Mouse (Mus musculus): ENCODE data around the gene Dnpep.

The Dnpep gene

DNA sequence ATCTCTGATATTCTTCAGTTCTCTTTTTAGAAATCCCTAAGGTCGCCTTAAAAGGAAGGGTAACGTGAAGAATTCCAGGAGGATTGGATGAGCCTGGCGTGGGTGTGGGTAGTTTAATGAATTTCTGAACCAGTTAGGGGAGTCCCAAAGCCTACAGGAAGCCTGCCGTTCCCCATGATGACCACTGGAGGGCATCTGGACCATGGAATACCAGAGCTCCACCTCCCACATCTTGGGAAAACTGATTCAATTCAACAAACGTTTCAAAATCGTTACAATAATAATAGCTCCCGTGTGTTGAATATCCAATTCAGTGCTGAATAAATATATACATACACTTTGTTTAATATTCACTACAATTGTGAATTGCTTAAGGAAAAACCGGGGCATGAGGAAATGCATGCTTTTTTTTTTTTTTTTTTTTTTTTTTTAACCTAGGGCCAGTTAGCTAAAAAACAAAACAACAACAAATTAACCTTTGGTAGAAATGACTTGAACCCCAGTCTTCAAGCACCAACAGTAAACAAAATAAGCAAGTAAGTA, 25.2 kb upstream of the Dnpep start:
- DNase-seq (ENCODE audit: low read depth, low spot score), result peak; percentile 43
- Histone ChIP-seq H3K27me3 (ENCODE audit: control insufficient read depth, insufficient read depth, low read length, poor library complexity, severe bottlenecking) (no peaks in the 10 kb centered on the region), H3K36me3 (ENCODE audit: control insufficient read depth, insufficient read depth, low read length, poor library complexity, severe bottlenecking) (no peaks in the 10 kb centered on the region)

DNA sequence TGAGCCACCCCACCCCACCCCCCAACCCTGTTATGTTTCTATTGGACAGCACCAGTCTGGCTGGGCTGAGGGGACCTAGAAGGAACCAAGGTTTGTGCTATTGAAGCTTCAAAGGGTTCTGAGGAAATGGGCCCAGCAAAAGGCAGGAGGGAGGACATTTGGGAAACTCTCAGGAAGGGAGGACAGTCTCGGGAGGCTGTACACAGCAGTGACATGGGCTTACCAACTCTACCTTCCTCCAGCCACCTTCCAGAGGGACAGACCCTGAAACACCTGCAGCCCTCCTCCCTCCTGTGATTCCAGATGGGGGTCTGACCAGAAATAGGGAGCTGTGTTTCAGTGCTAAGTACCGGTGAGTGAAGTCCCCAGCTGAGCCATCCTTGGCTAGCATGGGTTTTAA, 22.7 kb upstream of the Dnpep start:
- no peaks in the 10 kb centered on the region for H3K27me3 ChIP-seq (ENCODE audit: control insufficient read depth, insufficient read depth, low read length, poor library complexity, severe bottlenecking)
- no peak for DNase-seq (ENCODE audit: low read depth, low spot score)
- no peaks in the 10 kb centered on the region for H3K36me3 ChIP-seq (ENCODE audit: control insufficient read depth, insufficient read depth, low read length, poor library complexity, severe bottlenecking)

DNA sequence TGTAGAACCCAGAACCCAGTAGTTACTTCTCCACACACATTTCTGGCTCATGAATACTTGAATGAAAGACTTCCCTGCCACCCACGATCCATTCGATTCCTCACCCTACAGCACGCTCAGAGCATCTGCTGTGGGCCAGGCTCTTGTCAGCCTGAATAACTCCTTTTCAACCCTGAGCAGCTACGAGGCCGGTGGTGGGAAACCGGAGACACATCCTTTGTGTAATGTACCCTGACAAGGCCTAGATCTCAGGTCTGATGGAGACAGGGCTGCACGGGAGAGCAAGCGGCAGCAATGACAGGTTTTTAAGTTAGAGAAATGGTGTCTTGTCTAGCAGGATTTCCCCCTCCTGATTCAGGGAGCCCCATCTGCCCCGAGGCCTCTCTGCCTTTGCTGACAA, 21.5 kb upstream of the Dnpep start:
- no peaks in the 10 kb centered on the region for H3K27me3 ChIP-seq (ENCODE audit: control insufficient read depth, insufficient read depth, low read length, poor library complexity, severe bottlenecking)
- no peaks in the 10 kb centered on the region for H3K36me3 ChIP-seq (ENCODE audit: control insufficient read depth, insufficient read depth, low read length, poor library complexity, severe bottlenecking)
- DNase-seq (ENCODE audit: low read depth, low spot score), result no peak

DNA sequence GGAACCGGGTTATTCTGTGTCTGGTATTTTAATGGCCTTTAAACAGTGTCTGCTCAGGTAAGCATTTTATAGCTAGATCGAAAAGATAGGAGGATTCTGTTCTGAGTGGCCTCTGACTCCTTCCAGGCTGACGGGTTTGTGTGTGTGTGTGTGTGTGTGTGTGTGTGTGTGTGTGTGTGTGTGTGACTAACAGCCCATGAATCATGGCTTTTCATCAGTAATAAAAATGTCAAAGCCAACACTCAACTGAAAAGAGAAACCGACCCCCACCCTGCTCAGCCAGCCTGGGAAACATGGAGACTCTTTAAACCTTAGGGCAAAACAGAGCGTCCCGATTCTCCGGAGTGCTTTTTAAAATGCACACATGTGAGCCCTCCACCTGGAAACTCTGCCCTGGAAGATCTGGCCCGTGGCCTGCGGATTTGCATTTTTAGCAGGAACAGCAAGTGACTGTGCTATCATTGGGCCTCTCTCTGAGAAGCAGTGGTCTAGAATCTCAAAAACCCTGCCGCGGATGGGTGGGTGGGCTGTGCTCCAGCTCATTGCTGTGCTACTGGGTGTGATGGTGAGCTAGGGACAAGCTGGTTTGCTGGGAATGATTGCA, 20.4 kb upstream of the Dnpep start:
- Histone ChIP-seq H3K27me3 (ENCODE audit: control insufficient read depth, insufficient read depth, low read length, poor library complexity, severe bottlenecking) (no peaks in the 10 kb centered on the region), H3K36me3 (ENCODE audit: control insufficient read depth, insufficient read depth, low read length, poor library complexity, severe bottlenecking) (no peaks in the 10 kb centered on the region)
- DNase-seq (ENCODE audit: low read depth, low spot score), result no peak

DNA sequence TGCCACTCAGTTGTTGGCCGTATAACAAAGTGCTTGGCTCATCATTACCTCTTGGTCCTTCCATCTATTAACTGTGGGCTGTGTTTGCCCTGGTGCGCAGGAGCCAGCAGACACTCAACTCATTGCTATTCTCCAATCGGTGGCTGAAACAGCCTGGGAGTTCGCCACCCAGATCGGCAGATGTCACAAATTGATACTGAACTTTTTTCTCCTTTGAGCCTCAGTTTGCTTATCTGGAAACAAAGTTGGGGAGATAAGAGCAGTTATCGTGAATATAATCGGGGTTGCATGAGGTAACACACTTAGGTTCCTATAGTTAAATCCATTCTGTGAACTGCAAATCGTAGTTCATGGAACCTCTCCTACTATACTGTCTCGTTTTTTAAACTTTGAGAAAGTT, 19.3 kb upstream of the Dnpep start:
- DNase-seq (ENCODE audit: low read depth, low spot score), result no peak

DNA sequence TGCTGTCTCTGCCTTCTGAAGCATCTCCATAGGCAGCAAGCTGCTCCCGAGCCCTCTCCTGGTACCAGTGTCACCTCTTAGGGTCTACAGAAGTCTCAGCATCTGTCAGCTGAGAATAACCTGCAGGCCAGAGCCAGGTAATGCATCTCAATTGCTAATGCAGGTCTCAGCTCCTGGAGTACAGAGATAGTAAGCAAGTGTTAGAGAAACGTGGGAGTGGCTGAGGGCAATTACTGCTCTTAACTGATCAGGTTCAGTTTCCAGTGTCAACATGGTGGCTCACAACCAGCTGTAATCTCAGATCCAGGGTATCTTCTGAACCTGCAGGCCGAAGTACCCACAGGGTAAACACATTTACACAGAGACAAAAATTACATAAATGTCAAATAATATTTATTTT, 18.7 kb upstream of the Dnpep start:
- DNase-seq (ENCODE audit: low read depth, low spot score), result no peak
- H3K36me3 ChIP-seq (ENCODE audit: control insufficient read depth, insufficient read depth, low read length, poor library complexity, severe bottlenecking), result no peaks in the 10 kb centered on the region
- H3K27me3 ChIP-seq (ENCODE audit: control insufficient read depth, insufficient read depth, low read length, poor library complexity, severe bottlenecking), result no peaks in the 10 kb centered on the region

More for the DNA sequence above, 19.3 kb upstream of the Dnpep start:
- Histone ChIP-seq H3K36me3 (ENCODE audit: control insufficient read depth, insufficient read depth, low read length, poor library complexity, severe bottlenecking) (no peaks in the 10 kb centered on the region), H3K27me3 (ENCODE audit: control insufficient read depth, insufficient read depth, low read length, poor library complexity, severe bottlenecking) (no peaks in the 10 kb centered on the region)

DNA sequence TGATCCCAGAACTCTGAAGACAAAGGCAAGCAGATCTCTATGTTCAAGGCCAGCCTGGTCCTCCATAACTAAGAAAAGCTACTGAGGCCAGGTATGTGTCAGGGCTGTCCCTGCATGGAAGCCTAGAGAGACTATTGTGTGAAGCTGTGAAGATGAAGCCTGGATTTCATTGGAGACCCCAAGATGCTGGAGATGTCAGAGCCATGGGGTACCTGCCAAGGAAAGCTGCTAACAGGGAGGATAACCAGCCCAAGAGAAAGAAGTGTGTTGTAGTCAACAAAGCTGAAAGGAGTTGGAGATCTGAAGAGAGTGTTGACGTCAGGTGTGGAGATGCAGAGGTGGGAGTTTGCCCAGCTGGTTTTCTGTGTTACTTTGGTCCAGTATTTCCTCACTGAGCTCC, 13.5 kb upstream of the Dnpep start:
- Histone ChIP-seq H3K27me3 (ENCODE audit: control insufficient read depth, insufficient read depth, low read length, poor library complexity, severe bottlenecking) (no peaks in the 10 kb centered on the region), H3K36me3 (ENCODE audit: control insufficient read depth, insufficient read depth, low read length, poor library complexity, severe bottlenecking) (no peaks in the 10 kb centered on the region)
- DNase-seq (ENCODE audit: low read depth, low spot score), result no peak

DNA sequence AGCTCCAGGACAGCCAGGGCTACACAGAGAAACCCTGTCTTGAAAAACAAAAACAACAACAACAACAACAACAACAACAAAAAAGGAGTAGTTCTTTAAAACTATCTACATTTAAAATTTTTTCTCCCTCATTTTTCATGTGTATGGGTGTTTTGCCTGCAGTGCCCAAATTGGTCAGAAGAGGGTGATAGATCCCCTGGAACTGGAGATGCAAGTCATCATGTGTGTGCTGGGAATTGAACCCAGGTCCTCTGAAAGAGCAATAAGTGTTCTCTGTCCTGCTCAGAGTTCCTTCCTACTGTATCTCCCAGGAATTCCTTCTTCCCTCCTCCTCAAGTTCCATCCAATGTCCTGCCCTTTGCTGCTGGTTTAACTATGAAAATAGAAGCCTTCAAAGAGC, 9.7 kb upstream of the Dnpep start:
- Histone ChIP-seq H3K27me3 (ENCODE audit: control insufficient read depth, insufficient read depth, low read length, poor library complexity, severe bottlenecking) (no peaks in the 10 kb centered on the region), H3K36me3 (ENCODE audit: control insufficient read depth, insufficient read depth, low read length, poor library complexity, severe bottlenecking) (no peaks in the 10 kb centered on the region)
- no peak for DNase-seq (ENCODE audit: low read depth, low spot score)

DNA sequence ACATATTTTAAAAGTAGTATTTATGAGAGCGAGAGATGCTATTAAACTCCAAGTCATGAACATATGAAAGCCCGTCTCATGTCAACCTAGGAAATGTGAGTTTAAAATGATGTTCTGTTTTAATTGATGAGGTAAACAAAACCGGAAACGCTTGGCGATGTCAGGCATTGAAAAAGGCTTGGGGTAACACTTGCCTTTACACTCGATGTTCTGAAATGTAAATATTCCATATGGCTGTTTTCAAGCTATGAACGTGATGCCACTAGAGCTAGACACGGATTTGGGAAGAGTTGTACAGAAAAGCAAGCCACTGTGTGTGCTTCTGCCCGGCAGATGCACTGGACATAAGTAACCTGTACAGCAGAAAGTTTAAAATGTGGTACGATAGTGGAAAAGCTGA, 1.4 kb upstream of the Dnpep start:
- DNase-seq (ENCODE audit: low read depth, low spot score), result no peak
- peaks cover 2% of the 10 kb centered on the region for H3K36me3 ChIP-seq (ENCODE audit: control insufficient read depth, insufficient read depth, low read length, poor library complexity, severe bottlenecking)
- H3K27me3 ChIP-seq (ENCODE audit: control insufficient read depth, insufficient read depth, low read length, poor library complexity, severe bottlenecking), result no peaks in the 10 kb centered on the region

DNA sequence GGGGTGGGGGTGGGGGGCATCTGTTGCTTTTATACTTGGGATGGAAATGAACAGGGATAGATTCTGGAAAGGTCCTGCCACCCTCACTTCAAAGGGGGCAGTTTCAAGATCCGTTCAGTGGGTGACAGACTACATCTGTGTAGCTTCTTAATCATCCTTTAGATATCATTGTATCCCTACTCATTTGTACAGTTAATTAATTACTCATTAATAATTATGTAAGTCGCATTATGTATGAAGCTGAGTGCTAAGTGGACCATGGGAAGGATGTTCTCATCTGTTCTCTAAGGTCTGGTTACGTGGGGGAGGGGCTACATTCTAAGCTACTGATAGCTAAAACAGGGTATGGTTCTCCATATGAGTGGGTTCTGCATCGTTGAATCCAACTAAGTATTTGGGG, 946 bp upstream of the Dnpep start:
- no peak for DNase-seq (ENCODE audit: low read depth, low spot score)
- peaks cover 2% of the 10 kb centered on the region for H3K36me3 ChIP-seq (ENCODE audit: control insufficient read depth, insufficient read depth, low read length, poor library complexity, severe bottlenecking)
- H3K27me3 ChIP-seq (ENCODE audit: control insufficient read depth, insufficient read depth, low read length, poor library complexity, severe bottlenecking), result no peaks in the 10 kb centered on the region

DNA sequence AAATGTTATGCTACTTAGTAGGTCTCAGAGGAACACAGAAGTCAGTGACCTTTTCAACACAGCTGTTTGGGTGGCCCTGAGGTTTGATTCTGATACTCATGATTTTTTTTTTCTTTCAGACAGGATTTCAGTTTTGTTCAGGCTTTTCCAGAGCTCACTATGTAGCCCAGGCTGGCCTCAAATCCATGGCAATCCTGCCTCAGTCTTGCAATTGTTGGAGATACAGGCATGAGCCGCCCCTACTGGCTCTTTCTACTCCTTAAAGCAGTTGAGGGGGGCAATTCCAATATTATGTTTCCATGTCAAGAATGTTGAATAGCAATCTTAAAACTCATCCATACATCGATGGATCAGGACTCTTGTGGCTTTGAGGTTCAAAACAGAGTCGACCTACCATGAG, 511 bp upstream of the Dnpep start:
- no peak for DNase-seq (ENCODE audit: low read depth, low spot score)

DNA sequence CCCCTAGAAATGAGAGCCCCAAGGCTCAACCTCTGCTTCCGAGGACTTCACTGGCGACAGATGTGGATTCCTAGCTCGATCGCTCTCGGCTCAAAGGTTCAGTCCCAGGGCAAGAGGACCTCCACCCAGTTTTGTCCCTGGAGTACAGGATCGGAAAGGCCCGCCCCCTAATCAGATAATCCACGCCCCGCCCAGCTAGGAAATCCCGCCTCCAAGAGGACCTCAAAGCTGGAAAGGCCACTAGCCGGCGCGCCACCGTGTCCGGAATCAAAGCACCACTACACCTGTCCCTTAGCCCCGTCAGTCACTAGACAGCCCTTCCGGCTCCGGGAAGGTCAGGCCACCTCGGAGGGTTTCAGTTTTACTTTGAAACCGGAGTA, 939 bp downstream of the Dnpep start:
- DNase-seq (ENCODE audit: low read depth, low spot score), result no peak
- H3K36me3 ChIP-seq (ENCODE audit: control insufficient read depth, insufficient read depth, low read length, poor library complexity, severe bottlenecking), result peaks cover 7% of the 10 kb centered on the region

More for the DNA sequence above, 511 bp upstream of the Dnpep start:
- no peaks in the 10 kb centered on the region for H3K27me3 ChIP-seq (ENCODE audit: control insufficient read depth, insufficient read depth, low read length, poor library complexity, severe bottlenecking)
- peaks cover 2% of the 10 kb centered on the region for H3K36me3 ChIP-seq (ENCODE audit: control insufficient read depth, insufficient read depth, low read length, poor library complexity, severe bottlenecking)

DNA sequence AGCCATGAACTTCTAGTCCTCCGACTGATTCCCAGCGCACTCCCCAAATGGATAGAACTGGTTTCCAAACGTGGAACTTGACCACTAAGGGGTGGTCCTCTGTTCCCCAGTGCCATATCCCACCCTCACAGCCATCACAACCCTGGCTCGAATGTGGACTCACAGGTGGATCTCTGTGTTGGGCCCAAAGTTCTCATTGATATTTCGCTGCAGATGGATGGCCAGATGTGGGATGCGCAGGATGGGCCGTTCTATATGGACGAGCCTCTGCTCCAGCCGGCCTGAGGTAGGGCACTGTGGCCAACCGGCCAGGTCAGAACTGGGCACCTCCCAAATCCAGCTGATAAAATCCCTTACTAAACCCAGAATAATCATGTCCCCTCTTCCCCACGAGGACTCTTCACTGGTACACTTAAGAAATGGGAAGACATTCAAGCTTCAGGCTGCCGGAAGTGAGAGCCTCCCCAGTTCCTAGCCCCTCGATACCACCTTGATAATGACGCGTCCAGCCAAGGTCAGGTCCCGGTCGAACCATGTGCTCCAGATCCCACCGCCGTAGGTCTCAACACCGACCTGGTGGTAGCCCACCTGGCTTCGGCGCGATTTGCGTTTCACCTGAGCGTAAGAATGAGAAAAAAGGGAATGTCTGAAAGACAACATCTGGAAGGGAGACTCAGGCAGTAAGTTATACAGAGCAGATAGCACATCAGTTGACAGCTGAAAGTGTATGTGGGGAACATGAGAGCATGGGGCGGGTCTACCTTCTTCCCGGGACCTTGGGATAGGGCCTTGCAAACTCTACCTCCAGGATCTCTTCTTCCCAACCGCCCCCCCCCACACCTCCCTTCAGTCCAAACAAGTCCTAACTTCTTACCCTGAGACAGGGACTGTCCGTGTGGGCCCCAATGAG, 2.1 kb downstream of the Dnpep start:
- Histone ChIP-seq H3K36me3 (ENCODE audit: control insufficient read depth, insufficient read depth, low read length, poor library complexity, severe bottlenecking) (peaks cover 7% of the 10 kb centered on the region), H3K27me3 (ENCODE audit: control insufficient read depth, insufficient read depth, low read length, poor library complexity, severe bottlenecking) (no peaks in the 10 kb centered on the region)
- no peak for DNase-seq (ENCODE audit: low read depth, low spot score)

More for the DNA sequence above, 939 bp downstream of the Dnpep start:
- H3K27me3 ChIP-seq (ENCODE audit: control insufficient read depth, insufficient read depth, low read length, poor library complexity, severe bottlenecking), result no peaks in the 10 kb centered on the region

DNA sequence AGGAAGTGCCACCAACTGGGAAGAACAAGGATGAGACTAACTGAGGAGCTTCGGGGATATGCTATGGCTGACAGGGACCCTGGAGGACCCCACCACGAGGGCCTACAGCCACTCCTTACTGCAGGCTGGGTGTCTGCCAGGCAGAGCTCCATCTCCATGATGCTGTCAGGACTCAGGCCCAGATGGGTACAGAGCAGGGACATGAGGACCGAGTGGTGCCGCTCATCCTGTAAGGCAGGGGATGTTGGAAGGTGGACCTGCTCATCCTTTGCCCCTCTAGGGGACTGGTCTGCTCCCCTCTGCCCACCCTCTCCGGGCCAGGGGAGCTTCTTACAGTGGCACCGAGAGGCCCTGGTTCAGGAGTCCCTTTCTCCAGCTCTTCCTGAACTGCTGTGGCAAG, 2.8 kb downstream of the Dnpep start:
- DNase-seq (ENCODE audit: low read depth, low spot score), result no peak

DNA sequence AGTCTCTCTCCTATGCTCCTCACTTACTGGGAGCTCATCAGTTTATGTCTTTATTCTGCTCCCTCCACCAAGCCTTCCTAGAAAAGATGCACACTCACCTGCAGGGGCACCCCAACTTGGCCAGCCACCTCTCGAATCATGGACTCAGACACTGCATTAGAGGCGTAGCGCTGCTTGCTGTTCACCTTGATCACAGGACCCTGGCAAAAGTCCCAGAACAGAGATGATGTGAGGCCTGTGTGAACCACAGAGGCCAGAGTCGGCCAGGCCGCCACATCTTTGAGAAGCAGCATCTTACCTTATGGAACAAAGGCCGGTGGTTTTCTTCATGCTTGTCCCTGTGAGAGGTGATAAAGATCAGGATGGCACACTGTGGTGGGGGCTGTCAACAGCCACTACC, 6.1 kb downstream of the Dnpep start:
- H3K36me3 ChIP-seq (ENCODE audit: control insufficient read depth, insufficient read depth, low read length, poor library complexity, severe bottlenecking), result peaks cover 7% of the 10 kb centered on the region
- H3K27me3 ChIP-seq (ENCODE audit: control insufficient read depth, insufficient read depth, low read length, poor library complexity, severe bottlenecking), result no peaks in the 10 kb centered on the region
- no peak for DNase-seq (ENCODE audit: low read depth, low spot score)

More for the DNA sequence above, 2.8 kb downstream of the Dnpep start:
- no peaks in the 10 kb centered on the region for H3K27me3 ChIP-seq (ENCODE audit: control insufficient read depth, insufficient read depth, low read length, poor library complexity, severe bottlenecking)
- peaks cover 7% of the 10 kb centered on the region for H3K36me3 ChIP-seq (ENCODE audit: control insufficient read depth, insufficient read depth, low read length, poor library complexity, severe bottlenecking)

All from splenic B cell, adult 2 months (primary cell).